Mouse (Mus musculus) testis, adult 2 months (tissue): ENCODE data around the gene Gm13199.

Experiments
- CTCF ChIP-seq: fragments of 200-500 bp; IDR thresholded peaks from 2 replicates; pipeline ENCODE4 v1.5.1; 2012; ENCODE audit warnings: low read depth, mild to moderate bottlenecking, inconsistent platforms, low read length, moderate library complexity; ENCODE audit not compliant: control insufficient read depth, insufficient read depth, insufficient replicate concordance
- POLR2A ChIP-seq: fragments of 200-500 bp; IDR thresholded peaks from 2 replicates; pipeline ENCODE4 v1.6.1; 2012; ENCODE audit warnings: low read depth, mild to moderate bottlenecking, inconsistent platforms, low read length, moderate library complexity; ENCODE audit not compliant: control insufficient read depth

DNA sequence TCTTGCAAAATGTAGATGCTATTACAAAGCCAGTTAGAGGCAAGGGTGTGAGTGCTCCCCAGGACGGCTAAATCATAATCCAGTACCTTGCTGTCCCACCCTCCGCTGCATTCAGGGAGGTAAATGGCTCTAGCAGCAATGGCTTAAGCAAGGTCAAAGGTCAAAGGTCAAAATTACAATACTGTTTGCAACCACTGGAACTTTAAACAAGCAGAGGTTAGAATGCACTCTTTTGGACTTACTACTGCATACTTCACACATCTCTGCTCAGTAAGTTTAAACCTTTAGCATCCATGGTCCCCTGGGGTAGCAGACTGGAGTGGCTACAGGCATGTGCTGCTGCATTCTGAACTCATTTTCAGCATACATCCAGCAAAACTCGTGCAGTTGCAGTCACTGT lies 14.7 kb upstream of the Gm13199 start:
- no peak for TF ChIP-seq POLR2A
- no peak for TF ChIP-seq CTCF
